Mouse (Mus musculus): Measurements from ENCODE around the gene St6galnac4. TPM values are rescaled to one million over a fixed set of nuclear protein-coding genes. Genes with fewer than 3 reads are reported as not detected.
A peak's percentile ranks its signal among the peaks of the same experiment; 100 is the strongest.

The St6galnac4 gene
- polyA plus RNA-seq, 1 experiment = 23.9 TPM

- DNase-seq (ENCODE audit: low read depth) = peak; percentile 67
- TF ChIP-seq CTCF (IDR thresholded peaks at IDR 0.05; ENCODE audit: borderline replicate concordance, extremely low read depth, insufficient read depth, insufficient read length) = no peak
- no peak for TF ChIP-seq POLR2A (IDR thresholded peaks at IDR 0.05; ENCODE audit: borderline replicate concordance, extremely low read depth, insufficient read depth, insufficient read length, poor library complexity, severe bottlenecking)
Observed at GRCm38 (mm10) chr2:32620682-32621516, 34.0 kb downstream of the St6galnac4 start.

DNA sequence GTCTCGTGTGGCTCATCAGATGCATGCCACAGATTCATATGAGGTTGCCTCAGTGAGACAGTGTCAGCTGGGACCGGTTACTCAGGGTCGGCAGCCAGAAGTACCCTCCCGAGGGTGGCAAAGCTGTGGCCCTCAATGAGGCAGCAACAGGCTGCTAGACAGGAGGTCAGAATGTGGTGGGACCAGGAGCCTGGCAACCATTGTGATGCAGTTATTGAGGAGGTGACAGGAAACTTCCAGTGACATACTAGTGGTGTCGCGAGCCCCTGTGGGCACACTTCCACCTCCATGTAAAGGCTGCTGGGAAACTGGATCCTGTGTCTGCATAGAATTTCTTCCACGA lies 34.6 kb downstream of the St6galnac4 start, which contains the start of gene Ak1:
Gene Ak1, plus strand, starts transcription at position 242 of the 343 bp plus-strand sequence.
- TF ChIP-seq POLR2A (IDR thresholded peaks at IDR 0.05; ENCODE audit: borderline replicate concordance, extremely low read depth, insufficient read depth, insufficient read length, poor library complexity, severe bottlenecking) = no peak
- TF ChIP-seq CTCF (IDR thresholded peaks at IDR 0.05; ENCODE audit: borderline replicate concordance, extremely low read depth, insufficient read depth, insufficient read length) = no peak
- no peak for DNase-seq (ENCODE audit: low read depth)

DNA sequence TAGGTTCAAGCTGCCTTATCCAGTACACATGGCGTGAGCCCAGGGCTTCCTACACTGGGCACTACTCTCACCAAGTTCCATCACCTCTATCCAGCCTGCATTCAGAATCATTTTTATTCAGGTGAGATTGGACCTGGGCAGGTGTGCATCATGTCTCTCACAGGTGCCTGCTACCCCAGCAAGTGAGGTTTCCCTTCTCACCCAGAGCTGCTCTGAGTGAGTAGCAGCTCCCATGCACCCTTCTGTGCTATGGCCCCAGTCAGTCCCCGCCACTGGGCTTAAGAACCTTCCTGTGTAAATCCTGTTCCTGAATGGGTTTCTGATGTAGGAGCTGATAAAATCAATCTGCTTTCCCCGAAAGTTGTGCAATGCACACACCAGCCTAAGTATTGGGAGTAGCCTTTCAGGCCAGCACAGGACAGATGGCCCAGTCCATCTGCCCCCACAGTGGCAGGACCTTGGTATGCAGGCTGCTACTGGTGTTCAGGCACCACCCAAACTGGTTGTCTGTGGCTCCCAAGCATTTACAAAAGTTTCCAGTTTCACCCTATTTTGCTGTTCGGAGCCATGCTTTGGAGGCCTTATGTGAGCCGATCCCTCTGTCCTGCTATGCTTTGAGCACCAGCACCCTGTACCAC lies 37.3 kb downstream of the St6galnac4 start:
- TF ChIP-seq POLR2A (IDR thresholded peaks at IDR 0.05; ENCODE audit: borderline replicate concordance, extremely low read depth, insufficient read depth, insufficient read length, poor library complexity, severe bottlenecking) (no peak), CTCF (IDR thresholded peaks at IDR 0.05; ENCODE audit: borderline replicate concordance, extremely low read depth, insufficient read depth, insufficient read length) (no peak)

GRCm38 (mm10) chr2:32625212-32625872 lies 38.4 kb downstream of the St6galnac4 start:
- TF ChIP-seq POLR2A (IDR thresholded peaks at IDR 0.05; ENCODE audit: borderline replicate concordance, extremely low read depth, insufficient read depth, insufficient read length, poor library complexity, severe bottlenecking) (peak; percentile 79; the same call in 1 of the 2 replicates), CTCF (IDR thresholded peaks at IDR 0.05; ENCODE audit: borderline replicate concordance, extremely low read depth, insufficient read depth, insufficient read length) (0 out of 2 replicates have a peak, but pooled peaks have one; percentile 5)
- DNase-seq (ENCODE audit: low read depth) = peak; percentile 93

More for the DNA sequence above, 37.3 kb downstream of the St6galnac4 start:
- DNase-seq (ENCODE audit: low read depth) = no peak

GRCm38 (mm10) chr2:32625873-32626694 lies 39.2 kb downstream of the St6galnac4 start:
- DNase-seq (ENCODE audit: low read depth) = peak; percentile 64
- TF ChIP-seq CTCF (IDR thresholded peaks at IDR 0.05; ENCODE audit: borderline replicate concordance, extremely low read depth, insufficient read depth, insufficient read length) (no peak), POLR2A (IDR thresholded peaks at IDR 0.05; ENCODE audit: borderline replicate concordance, extremely low read depth, insufficient read depth, insufficient read length, poor library complexity, severe bottlenecking) (no peak)

DNA sequence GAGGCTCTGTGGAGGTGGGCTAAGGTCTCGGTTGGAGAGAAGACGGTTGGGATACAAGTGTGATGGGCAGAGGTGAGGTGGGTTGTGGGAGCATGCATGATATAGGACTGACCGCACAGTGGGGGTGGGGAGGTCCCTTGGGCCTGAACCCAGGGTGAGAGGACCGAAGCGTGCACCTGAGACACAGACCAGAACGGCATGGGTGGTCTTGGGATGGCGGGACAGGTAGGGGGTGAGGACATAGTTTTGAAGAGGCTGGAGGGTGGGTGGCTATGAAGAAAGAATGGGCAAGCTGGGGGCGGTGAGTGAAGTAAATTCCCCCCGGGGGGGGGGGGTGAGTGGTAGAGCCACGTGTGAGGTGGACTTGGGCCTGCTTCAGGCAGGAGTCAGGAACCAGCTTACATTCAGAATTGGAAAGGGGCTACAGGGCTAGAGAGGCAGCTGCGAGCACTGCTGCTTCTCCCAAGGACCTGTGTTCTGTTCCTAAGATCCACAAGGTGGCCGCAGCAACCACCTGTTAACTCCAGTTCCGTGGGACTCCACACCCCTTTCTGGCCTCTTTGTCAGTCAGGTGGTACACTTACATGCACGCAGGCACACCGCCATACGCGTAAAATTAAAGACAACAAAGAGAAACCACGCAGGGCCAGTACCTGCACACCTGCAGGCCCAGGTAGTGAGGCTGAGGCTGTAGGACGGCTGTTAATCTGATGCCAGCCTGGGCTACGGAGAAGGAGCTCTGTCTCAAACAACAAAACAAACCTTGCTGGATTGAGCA lies 40.6 kb downstream of the St6galnac4 start:
- TF ChIP-seq POLR2A (IDR thresholded peaks at IDR 0.05; ENCODE audit: borderline replicate concordance, extremely low read depth, insufficient read depth, insufficient read length, poor library complexity, severe bottlenecking) (no peak), CTCF (IDR thresholded peaks at IDR 0.05; ENCODE audit: borderline replicate concordance, extremely low read depth, insufficient read depth, insufficient read length) (no peak)
- DNase-seq (ENCODE audit: low read depth) = no peak

DNA sequence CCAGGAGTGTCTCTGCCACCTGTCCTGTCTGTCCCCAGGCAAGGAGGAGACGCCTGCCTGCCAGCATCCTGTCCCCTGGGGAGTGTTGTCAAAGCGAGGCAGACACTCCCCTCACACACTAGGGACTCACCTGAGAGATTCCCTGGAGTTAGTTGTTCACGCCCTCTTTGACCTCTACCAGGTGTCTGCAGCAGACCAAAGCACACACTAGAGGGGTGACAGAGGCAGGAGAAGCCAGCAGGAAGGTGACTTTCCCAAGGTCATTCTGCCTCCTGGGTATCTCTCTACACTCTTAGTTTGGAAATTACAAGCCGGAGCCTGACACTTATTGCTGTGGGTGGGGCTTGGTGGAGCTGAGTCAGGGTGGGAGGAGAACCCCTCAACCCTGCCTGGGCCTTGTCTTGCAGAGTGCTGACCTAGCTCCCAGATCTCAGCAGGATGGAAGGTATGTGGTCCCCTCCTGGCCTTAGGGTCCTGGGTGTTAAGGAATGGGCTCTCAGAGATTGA lies 41.2 kb downstream of the St6galnac4 start:
- TF ChIP-seq CTCF (IDR thresholded peaks at IDR 0.05; ENCODE audit: borderline replicate concordance, extremely low read depth, insufficient read depth, insufficient read length) (no peak), POLR2A (IDR thresholded peaks at IDR 0.05; ENCODE audit: borderline replicate concordance, extremely low read depth, insufficient read depth, insufficient read length, poor library complexity, severe bottlenecking) (no peak)
- DNase-seq (ENCODE audit: low read depth) = no peak

DNA sequence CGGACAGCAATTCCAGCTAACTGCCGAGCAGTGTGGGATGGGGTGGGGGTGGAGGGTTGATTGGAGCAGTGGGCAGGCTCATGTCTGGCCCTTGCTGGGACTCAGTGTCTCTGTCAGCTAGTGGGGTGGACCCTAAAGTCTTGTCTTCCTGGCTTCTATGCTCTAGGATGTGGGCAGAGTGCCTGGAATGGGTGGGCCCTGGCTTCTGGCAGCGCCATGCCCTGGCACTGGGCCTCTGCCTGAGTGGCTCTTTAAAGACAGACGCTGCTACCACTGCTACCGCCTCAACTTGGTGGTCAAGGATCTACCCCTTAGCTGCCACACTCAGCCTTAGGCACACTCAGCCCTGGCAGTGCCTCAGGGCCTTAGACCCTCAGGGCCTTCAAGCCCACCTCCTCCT lies 41.8 kb downstream of the St6galnac4 start:
- peak; percentile 76 for DNase-seq (ENCODE audit: low read depth)
- no peak for TF ChIP-seq CTCF (IDR thresholded peaks at IDR 0.05; ENCODE audit: borderline replicate concordance, extremely low read depth, insufficient read depth, insufficient read length)
- no peak for TF ChIP-seq POLR2A (IDR thresholded peaks at IDR 0.05; ENCODE audit: borderline replicate concordance, extremely low read depth, insufficient read depth, insufficient read length, poor library complexity, severe bottlenecking)

DNA sequence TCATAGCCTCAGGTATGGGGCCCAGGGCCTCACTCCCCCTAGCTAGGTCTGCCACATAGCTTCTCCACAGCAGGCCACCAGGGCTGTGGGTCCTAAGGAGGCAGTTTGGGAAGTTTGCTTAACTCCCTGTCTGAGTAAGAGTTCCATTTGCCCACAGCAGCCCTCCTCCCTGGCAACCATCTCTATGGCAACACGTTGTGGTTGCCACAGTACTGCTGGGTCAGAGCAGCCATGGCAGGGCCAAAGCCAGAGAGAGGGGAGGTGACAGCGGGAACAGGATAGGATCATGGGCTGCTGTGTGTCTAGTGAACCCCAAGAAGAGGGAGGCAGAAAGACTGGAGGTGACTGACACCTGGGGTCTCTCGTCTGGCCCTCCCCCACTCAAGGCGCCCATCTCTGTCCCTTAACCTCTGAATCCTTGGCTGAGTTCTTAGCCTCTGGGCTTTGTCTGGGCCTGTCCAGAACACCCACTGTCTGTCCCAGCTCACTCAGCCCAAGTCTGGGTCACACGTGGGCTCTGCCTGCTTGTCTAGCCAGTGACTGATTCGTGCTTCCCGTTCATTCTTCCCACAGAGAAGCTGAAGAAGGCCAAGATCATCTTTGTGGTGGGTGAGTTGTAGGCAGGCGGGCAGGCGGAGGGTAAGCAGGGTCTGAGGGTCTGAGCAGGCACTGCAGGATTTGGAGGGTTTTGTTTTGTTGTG lies 42.5 kb downstream of the St6galnac4 start:
- TF ChIP-seq POLR2A (IDR thresholded peaks at IDR 0.05; ENCODE audit: borderline replicate concordance, extremely low read depth, insufficient read depth, insufficient read length, poor library complexity, severe bottlenecking) (no peak), CTCF (IDR thresholded peaks at IDR 0.05; ENCODE audit: borderline replicate concordance, extremely low read depth, insufficient read depth, insufficient read length) (no peak)
- peak; percentile 92 for DNase-seq (ENCODE audit: low read depth)
